Mouse (Mus musculus) cortical plate, adult 2 months (tissue): ENCODE data around the gene Coro2b. TPM values are rescaled to one million over a fixed set of nuclear protein-coding genes. Genes with fewer than 3 reads are reported as not detected.

Experiments used
- H3K27ac ChIP-seq: fragments of 200-500 bp; 2 replicates; pipeline ENCODE4 v1.5.1; 2012; ENCODE audit warnings: low read length, control low read depth, inconsistent platforms; ENCODE audit not compliant: insufficient read depth
- H3K4me1 ChIP-seq: fragments of 200-500 bp; 2 replicates; pipeline ENCODE4 v1.6.1; 2011; ENCODE audit warnings: low read length; ENCODE audit not compliant: control insufficient read depth, insufficient read depth
- H3K4me3 ChIP-seq: fragments of 200-500 bp; 2 replicates; pipeline ENCODE4 v1.5.1; 2011; ENCODE audit warnings: mild to moderate bottlenecking, low read length, control low read depth; ENCODE audit not compliant: insufficient read depth
- CTCF ChIP-seq: fragments of 200-500 bp; IDR thresholded peaks from 2 replicates; pipeline ENCODE4 v1.5.1; 2011; ENCODE audit warnings: mild to moderate bottlenecking, control low read depth, low read length; ENCODE audit not compliant: insufficient read depth; ENCODE audit errors: extremely low read depth
- POLR2A ChIP-seq: fragments of 200-500 bp; IDR thresholded peaks from 2 replicates; pipeline ENCODE4 v1.6.1; 2011; ENCODE audit warnings: mild to moderate bottlenecking, low read length, control low read depth; ENCODE audit not compliant: insufficient read depth; ENCODE audit errors: extremely low read depth
- polyA plus RNA-seq: library from polyadenylated mRNA; depleted of rRNA; stranded (reverse); fragments of >200 nt; gene quantifications from 2 replicates; pipeline ENCODE4 v1.2.3, GENCODE M21; 2012; rRNA removed

Coro2b gene
- polyA plus RNA-seq, result 130 and 131 TPM in 2 replicates

- Histone ChIP-seq H3K4me1 (peaks cover 24% of the 10 kb centered on the region), H3K4me3 (peak within 1 kb of the TSS; percentile 68), H3K27ac (peak within 1 kb of the TSS; percentile 97)
- TF ChIP-seq POLR2A (no peak), CTCF (0 out of 2 replicates have a peak, but pooled peaks have one; percentile 3)
These were observed at the start of gene Coro2b for GRCm38 (mm10) chr9:62536655-62537631. Coro2b (minus strand) TSS chr9:62537044.

- Histone ChIP-seq H3K27ac (no peak overlapping the region), H3K4me1 (no peaks in the 10 kb centered on the region), H3K4me3 (no peak overlapping the region)
- TF ChIP-seq CTCF (no peak), POLR2A (no peak)
These were observed 40.7 kb upstream of the Coro2b start for GRCm38 (mm10) chr9:62577558-62577957.

DNA sequence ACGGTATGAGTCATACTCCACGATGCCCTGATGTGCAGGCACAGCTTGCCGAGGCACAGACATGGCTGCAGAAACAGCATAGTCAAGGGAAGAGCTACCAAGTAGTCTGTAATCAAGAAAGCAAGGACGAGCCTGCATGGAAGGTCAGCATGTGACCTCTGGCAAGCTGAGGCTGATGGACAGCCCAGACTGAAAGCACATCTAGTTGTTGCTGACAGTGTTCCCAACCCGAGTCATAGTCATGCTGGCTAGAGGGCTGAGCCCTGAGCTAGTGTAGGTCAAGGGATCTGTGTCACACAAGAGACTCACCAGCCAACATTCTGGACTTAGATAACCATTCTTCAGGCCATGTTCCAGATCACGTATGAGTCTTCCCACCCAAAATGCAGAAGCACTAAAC lies 32.3 kb upstream of the Coro2b start:
- no peak overlapping the region for H3K4me3 ChIP-seq

GRCm38 (mm10) chr9:62567818-62568217 lies 31.0 kb upstream of the Coro2b start:
- no peak overlapping the region for H3K27ac ChIP-seq
- no peaks in the 10 kb centered on the region for H3K4me1 ChIP-seq
- H3K4me3 ChIP-seq, result no peak overlapping the region
- no peak for TF ChIP-seq CTCF

More for the DNA sequence above, 32.3 kb upstream of the Coro2b start:
- TF ChIP-seq CTCF, result no peak
- no peak for TF ChIP-seq POLR2A
- Histone ChIP-seq H3K4me1 (no peaks in the 10 kb centered on the region), H3K27ac (no peak overlapping the region)

DNA sequence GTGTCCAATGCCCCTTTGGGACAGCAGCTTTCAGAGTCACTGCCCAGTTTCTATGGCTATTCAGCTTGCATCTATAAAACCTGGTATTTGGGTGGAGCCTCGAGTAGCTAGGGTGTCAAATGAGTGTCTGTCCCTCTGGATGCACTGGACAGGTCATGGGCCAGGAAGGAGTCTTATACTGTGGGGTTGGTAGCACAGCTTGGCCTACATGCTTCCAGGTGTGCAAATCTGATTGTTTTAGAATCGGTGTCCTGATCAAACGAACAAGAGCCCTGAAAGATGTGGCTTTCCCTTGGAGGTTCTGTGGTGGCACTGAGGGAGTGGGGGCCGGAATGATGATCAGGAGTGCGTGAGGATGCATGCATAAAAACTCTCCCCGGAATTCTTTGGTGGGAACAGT lies 25.4 kb upstream of the Coro2b start:
- H3K4me3 ChIP-seq, result no peak overlapping the region
- TF ChIP-seq POLR2A, result no peak
- no peak for TF ChIP-seq CTCF
- H3K27ac ChIP-seq, result no peak overlapping the region
- H3K4me1 ChIP-seq, result no peaks in the 10 kb centered on the region

DNA sequence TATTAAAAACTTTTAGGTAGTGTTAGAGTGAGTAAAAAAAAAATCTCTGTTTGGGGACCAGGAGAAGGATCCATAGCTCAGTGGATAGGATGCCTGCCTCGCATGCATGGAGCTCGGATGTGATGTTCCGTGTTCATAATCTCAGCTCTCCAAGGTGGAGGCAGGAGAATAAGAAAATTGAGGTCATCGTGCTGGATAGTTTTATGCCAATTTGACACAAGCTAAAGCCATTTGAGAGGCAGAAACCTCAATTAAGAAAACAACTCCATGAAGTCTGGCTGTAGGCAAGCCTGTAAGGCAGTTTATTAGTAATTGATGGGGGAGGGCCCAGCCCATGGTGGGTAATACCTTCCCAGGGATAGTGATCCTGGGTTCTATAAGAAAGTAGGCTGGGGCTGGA lies 23.6 kb upstream of the Coro2b start:
- H3K4me1 ChIP-seq, result no peaks in the 10 kb centered on the region
- TF ChIP-seq POLR2A (no peak), CTCF (no peak)
- H3K27ac ChIP-seq, result no peak overlapping the region
- no peak overlapping the region for H3K4me3 ChIP-seq

DNA sequence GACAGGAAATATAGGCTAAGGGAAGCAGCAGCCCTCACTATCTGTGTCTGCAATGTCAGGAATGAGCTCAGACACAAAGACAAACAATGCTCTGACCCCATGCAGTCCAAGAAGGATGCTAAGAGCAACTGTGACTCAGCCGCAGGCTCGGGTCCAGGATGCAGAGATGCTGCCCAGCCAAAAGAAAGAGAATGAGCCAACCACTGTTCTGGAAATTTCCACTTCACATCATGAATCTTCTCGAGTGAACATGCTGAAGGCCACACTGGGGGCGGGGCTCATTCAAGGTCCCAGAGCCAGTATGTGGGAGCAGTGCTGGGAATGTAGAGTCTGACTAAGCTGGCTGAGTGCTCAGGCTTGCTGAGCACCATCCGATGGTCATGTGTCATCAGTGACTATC lies 23.2 kb upstream of the Coro2b start:
- Histone ChIP-seq H3K27ac (no peak overlapping the region), H3K4me3 (no peak overlapping the region), H3K4me1 (peaks cover 4% of the 10 kb centered on the region; the same call in 1 of the 2 replicates)
- TF ChIP-seq CTCF, result no peak
- TF ChIP-seq POLR2A, result no peak

DNA sequence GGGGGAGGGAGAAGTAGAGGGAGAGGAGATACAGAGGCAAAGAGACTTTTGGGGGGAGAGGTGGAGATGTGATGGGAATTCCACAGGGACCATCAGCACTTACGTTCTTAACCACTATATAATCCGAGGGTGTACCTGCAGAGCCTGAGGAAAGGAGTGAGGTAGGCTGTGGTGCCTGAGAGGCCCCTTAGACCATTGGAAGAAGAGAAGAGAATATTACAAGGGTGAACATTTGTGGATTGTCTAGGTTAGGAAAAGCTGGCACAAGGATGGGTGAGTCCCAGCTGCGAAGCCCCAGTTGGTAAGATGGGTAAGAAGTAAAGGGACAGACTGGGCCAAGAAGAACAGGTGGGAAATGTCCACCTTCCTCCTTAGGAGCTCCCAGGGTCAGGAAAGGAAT lies 22.6 kb upstream of the Coro2b start:
- TF ChIP-seq CTCF (no peak), POLR2A (no peak)
- Histone ChIP-seq H3K4me1 (peaks cover 7% of the 10 kb centered on the region), H3K27ac (no peak overlapping the region), H3K4me3 (no peak overlapping the region)

DNA sequence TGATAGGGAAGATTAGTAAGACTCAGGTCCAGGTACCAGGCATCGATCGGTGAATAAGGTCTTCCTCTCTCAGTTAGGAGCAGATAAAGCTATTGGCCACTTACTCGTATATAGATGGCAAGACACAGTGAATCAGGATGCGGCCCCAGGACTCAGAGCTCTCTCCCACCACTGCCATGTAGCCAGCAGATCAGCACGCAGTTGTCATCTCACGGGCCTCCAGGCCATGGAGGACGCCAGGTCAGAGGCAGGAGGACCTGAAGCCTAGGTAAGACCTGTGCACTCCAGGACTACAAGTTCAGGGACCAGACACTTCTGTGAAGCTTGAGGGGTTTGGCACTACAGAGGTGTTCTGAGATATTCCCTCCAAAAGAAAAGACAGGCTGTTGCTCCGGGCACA lies 21.2 kb upstream of the Coro2b start:
- TF ChIP-seq CTCF (no peak), POLR2A (no peak)
- H3K4me3 ChIP-seq, result no peak overlapping the region
- peaks cover 13% of the 10 kb centered on the region for H3K4me1 ChIP-seq
- H3K27ac ChIP-seq, result no peak overlapping the region

- Histone ChIP-seq H3K27ac (no peak overlapping the region), H3K4me3 (no peak overlapping the region), H3K4me1 (peaks cover 13% of the 10 kb centered on the region)
- TF ChIP-seq CTCF, result no peak
- no peak for TF ChIP-seq POLR2A
These were observed 19.9 kb upstream of the Coro2b start for GRCm38 (mm10) chr9:62556748-62557147.
